Mouse (Mus musculus): ENCODE results near the gene Cpne9.

The Cpne9 gene

DNA sequence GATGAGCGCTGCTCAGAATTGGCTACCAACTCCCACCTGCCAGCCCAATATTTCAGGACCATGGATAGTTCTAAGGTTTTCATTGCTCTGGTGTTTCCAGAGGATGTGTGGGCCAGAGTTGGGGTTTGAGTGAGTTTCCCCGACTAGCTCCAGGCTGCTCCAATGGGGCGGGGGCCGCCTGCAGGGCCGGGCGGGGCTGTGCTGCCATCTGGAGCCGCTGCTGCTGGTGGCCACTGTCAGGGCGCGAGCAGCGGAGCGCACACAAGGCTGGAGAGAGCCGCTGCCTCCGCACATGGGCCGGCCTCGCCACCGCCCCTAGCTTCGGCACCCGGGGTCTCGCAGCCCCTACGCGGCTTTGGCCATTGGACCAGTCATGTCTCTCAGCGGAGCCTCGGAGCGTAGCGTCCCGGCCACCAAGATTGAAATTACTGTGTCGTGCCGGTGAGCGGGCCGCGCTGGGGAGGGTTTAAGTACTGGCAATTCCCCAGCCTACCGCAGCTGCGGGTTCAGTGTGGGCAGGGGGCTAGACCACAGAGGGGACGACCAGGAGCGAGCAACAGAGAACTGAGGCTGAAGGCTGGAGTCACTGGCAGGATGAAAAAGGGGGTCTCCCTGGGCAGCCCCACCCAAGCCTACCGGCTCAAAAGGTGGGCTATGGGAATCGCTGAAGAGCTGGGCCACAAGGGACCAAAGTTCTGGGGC is at the start of gene Cpne9:
Cpne9 (plus strand) TSS at position 207 of the 702 bp plus-strand sequence.
- peak; percentile 69 for DNase-seq (ENCODE audit: extremely low spot score, low read depth, low spot score)

DNA sequence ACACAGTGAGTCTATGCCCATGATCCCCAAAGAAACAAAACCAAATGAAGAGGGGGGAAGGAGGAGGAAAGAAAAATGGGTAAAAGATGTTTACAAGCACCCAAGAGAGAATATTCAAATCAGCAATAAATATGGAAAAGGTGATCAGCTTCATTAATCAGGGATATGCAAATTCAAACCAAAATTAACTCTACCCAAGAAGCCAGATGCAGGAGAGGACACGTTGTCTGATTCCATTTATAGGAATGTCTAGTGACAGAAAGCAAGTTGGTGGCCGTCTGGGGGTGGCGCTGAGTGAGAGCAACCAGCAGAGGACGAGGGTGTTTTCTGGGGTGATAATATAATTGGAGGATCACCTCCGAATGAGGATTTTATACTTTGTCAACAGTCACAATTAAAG is 47.0 kb upstream of the Cpne9 start:
- no peak for DNase-seq (ENCODE audit: extremely low spot score, low read depth, low spot score)

DNA sequence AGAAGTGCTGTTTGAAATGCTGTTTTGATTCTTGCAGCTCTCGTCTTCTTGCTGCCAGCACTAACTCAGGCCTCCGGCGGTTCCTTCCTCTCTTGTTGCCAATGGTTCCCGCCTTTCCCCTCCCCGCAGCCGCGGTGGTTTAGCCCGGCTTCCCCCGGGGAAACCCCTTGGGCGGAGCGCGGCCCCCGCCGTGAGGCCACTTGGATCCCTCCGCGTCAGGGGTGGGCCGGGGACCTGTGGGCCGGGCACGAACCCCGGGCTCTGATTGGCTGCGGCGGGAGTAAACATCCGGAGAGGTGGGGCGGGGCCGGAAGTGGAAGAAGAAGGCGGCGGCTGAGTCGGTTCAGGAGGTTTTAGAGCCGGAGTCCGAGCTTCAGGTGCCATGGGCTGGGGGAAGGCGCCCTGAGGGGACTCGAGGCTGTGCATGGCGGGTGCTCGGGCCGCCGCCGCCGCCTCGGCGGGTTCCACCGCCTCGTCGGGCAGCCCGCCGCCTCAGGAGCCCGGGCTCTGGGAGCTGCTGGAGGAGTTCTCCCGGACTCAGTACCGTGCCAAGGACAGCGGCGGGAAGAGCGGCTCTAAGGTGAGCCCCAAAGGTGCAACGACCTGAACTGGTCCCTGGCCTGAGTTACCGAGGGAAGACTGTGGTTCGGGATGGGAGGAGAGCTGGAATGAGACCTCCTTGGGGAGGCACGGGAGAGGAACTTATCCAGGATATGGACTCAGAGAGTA is 44.4 kb upstream of the Cpne9 start, which contains the start of gene Mtmr14:
Mtmr14 (plus strand) TSS at position 302 of the 729 bp plus-strand sequence.
- peak; percentile 78 for DNase-seq (ENCODE audit: extremely low spot score, low read depth, low spot score)

DNA sequence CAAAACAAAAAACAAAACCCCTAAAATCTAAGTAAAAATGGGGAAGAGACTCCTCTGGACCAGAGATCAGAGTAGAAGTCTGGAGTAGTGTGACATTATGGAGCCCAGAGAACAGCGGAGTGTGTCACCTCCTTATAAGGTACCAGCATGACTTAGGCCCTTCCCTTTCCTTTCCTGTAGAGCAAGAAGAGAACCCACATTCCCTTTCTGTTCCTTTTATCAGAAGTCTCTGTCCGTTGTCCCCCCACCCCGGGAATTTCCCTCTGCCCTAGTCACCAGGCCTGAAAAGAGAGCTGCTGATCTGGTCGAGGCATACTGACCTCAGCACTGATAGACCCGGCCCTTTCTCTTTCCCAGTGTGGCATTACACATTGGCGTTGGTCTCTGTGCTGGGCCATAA is 43.7 kb upstream of the Cpne9 start:
- no peak for DNase-seq (ENCODE audit: extremely low spot score, low read depth, low spot score)

DNA sequence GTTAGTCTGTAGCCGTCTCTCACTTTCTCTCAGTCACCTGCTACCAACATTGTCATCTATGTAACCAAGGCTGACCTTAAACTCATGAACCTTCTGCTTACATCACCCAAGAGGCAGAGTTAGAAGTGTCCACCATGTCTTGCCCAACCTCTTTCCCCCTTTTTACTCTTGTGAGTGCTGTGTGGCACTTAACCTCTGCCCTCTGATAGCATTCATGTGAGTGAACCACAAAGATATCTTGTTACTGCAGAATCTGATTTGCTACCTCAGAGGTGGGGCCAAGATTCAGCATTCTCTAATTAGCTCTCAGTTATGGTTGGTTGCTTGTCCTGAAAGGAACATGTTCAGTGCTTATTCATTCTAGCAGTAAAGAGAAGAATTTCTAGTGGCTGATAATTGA is 39.4 kb upstream of the Cpne9 start:
- DNase-seq (ENCODE audit: extremely low spot score, low read depth, low spot score), result no peak

DNA sequence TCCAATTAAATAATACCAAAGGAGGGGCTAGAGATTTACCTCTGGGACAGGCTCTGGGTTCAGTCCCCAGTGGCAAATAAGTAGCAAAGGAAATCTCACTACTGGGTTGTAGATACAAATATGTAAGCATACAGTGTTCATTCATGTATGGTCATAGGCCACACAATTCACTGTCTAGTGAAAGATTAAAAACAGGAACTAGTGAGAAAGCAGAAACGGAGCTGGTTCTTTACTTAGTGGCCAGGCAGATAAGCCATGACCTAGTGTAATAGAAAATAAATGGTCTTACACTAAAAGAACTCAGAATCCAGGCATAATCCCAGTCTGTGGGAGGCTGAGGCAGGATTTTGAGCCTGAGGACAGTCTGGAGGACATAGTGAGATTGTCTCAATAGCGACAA is 36.5 kb upstream of the Cpne9 start:
- no peak for DNase-seq (ENCODE audit: extremely low spot score, low read depth, low spot score)

DNA sequence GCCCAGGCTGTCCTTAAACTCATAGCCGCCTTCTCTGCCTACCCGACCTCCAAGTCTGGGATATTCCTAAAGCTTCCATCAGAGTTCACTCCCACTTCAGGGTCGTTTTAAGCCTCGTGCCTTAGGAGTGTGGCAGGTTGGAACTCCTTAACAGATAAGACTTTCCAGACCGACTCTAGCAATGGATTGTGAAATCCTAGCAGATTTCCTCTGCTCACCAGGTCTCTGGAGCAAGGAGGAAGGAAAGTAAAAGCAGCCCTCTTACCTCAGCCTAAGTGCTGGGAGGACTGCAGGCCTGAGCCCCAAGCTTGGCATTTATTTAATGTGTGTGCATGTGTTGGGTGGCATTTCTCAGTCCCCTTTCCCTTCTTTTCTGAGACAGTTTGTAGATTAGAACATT is 31.3 kb upstream of the Cpne9 start:
- no peak for DNase-seq (ENCODE audit: extremely low spot score, low read depth, low spot score)

DNA sequence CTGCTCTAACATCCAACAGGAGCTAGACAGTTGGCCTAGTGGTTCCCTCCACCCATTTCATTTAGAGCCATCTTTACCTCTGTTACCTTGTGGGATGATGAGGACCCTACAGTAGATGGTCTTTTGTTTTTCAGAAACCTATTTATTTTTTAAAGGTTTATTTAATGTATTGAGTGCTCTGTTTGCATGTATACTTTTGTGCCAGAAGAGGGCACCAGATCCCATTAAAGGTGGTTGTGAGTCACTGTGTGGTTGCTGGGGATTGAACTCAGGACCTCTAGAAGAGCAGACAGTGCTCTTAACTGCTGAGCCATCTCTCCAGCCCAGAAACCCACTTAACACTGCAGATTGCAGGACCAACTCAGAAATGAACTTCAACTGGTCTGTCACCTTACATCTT is 30.2 kb upstream of the Cpne9 start:
- DNase-seq (ENCODE audit: extremely low spot score, low read depth, low spot score), result no peak

DNA sequence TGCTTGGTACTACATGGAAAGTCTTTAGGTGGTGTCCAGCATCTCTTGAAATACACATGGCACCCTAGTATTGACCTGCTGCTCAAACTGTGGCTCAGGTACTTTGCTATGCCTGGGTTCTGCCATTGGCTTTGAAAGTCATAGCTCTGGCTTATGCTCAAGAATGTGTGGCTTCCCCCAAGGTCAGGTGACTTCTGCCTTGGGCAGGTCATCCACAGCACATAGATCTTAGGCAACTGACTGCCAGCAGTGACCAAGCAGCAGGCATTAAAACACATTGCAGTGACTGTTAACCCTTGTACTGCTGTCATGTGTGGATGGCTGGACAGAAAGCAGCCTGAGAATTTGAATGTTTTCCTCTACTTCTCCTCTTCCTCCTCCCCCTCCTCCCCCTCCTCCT is 27.2 kb upstream of the Cpne9 start:
- DNase-seq (ENCODE audit: extremely low spot score, low read depth, low spot score), result no peak

DNA sequence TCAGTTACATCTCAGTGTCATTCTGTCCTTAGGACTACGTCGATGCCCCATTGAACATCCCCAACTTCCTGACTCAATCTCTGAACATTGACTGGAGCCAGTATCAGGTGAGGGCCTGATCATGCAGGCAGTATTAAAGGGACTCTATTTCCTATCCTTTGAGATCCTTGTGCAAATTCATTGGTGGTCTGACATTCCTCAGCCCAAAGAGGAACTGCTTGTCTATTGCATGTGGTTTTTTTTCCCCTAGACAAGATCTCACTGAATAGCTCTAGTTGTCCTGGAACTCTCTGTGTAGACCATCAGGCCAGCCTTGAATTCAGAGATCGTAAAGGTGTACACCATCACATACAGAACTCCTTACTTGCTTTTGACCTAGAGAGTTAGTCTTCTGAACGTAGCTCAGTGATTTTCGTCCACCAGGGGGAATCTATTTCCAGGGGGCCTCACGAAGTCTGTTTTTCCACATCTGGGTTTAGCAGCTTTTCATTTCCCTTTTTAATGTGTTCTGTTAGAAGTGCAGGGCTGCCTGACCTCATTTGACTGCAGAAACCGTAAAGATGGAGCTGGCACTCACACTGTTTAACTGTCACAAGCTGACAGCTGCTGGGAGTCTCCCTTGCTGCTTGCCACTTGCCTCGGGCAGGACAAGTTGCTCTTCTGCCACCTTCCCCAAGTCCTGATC is 20.8 kb upstream of the Cpne9 start:
- no peak for DNase-seq (ENCODE audit: extremely low spot score, low read depth, low spot score)

DNA sequence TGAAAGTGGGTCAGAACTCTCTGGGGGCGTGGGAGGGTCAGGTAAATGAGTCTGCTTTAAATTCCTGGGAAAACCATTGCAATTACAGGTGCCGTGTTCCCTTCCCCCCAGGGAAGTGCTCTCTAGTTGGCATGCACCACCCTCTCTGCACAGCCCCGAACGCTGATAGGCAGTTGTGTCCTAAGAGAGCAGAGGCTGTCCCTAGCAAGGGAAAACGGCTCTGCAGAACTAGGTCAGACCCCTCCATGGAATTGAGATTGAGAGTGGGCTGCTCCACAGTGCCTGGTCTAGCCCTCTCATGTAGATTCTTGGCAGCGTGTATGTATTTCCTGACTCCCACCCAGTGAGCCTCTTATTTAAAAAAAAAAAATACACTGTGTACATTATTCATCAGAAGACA is 18.6 kb upstream of the Cpne9 start:
- DNase-seq (ENCODE audit: extremely low spot score, low read depth, low spot score), result no peak

DNA sequence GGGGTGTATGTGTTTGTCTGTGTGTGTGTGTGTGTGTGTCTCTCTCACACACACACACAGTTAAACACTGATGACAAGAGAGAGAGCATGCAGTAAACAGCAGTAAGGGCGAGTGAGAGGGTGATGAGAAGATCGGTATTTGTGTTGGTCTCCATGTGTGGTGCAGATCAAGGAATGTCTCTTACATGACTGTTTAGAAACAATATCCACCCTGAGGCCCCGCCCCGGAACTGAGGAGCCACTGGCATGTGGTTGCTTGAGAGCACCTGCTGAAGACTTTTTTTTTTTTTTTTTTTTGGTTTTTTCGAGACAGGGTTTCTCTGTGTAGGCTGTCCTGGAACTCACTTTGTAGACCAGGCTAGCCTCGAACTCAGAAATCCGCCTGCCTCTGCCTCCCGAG is 17.7 kb upstream of the Cpne9 start:
- DNase-seq (ENCODE audit: extremely low spot score, low read depth, low spot score), result no peak

DNA sequence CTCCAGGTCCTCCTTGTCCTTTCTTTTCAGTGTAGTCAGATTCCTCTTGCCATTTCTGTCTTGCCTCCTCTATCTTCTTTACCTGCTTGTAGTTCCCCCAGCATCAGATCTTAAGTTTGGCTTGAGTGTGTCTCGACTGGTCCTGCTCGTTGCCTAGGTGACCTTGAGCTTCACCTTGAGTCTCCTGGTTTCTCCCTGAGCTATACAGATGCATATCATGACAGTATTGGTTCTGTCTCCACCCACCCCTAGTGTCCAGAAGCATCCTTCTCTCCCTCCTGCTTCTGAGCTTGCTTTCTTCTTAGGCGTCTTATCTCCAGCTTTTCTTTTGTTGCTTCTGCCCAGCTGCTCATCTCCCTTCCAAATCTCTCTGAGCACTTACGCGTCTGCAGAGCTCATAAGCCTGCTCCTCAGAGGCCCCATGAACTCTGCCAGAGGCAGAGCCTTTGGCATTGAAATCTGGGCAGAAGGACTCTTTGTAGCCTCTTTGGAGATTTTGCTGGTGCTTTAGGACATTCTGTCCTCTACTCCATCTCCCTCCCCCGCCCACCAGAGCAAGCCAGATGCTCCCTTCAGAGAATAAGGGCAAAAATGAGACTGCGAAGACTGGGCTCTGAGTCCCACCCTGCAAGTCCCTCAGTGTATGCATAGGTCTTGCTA is 15.0 kb upstream of the Cpne9 start:
- no peak for DNase-seq (ENCODE audit: extremely low spot score, low read depth, low spot score)

DNA sequence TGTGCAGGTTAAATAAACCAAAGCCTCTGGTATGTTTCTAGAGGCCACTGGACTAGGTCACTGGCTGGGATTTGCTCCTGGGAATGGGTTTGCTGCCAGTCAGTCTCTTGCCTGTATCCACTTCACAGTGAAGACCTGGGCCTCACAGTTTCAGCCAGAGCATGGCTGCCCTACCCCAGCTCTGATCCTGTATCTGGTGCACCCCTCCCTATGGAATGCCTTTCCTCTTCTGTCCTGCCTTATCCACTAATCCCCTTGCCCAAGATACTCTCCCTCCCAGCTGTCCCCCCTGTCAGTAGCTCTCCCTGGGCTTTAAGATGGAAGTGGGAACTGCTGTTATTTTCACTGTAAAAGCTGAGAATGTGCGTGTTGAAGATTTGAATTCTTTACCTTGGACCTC is 14.1 kb upstream of the Cpne9 start:
- no peak for DNase-seq (ENCODE audit: extremely low spot score, low read depth, low spot score)

DNA sequence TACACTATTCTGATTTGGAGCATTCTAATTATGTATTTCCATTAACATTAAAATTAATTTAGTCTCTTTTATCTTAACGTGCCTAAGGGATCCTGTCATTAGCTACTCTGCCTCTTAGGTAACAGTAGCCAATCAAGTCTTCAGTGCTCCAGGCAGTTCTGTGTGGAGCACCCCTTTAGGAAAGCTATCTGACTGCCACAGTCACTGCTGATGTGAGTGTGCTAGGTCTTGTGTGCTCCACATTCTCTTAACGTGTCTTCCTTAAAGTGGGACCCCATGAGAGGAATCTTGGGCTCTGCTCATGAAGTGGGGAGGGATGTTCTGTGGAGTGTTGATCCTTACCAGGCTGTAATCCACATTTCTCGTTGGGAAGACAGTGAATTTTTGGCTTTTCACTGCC is 9.7 kb upstream of the Cpne9 start:
- DNase-seq (ENCODE audit: extremely low spot score, low read depth, low spot score), result no peak

DNA sequence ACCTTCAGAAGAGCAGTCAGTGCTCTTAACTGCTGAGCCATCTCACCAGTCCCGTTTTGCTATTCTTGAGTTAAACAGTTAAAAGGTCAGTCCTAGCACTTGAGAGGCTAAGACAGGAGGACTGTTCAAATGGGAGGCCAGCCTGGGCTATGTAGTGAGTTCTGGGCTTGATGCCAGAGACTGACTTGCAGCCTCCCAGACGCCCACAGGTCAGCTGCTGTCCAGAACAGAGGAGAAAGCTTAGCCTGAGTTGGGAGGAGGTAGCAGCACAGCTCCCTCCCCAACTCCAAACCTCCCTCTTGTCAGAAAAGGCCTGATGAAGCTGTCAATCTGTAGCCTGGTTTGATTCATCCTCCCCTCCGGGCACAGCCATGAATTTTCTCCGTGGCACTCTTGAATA is 5.3 kb upstream of the Cpne9 start:
- no peak for DNase-seq (ENCODE audit: extremely low spot score, low read depth, low spot score)

DNA sequence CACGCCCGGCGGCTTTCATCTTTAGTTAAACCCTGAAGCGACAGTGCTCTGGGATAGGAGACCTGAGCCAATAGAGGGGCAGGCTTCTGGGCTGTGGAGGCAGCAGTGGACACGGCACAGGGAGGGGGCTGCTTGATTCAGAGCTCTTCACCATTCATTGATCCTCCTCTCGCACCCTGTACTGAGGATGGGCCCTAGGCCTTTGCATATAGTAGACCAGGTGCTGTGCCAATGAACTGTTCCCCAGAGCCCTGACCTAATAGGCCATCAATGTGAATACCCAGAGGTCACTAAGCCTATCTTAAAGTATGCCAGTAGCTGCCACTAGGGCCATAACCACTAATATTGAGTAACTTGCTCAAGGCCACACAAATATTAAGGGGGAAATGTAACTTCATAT is 431 bp upstream of the Cpne9 start:
- DNase-seq (ENCODE audit: extremely low spot score, low read depth, low spot score), result no peak

DNA sequence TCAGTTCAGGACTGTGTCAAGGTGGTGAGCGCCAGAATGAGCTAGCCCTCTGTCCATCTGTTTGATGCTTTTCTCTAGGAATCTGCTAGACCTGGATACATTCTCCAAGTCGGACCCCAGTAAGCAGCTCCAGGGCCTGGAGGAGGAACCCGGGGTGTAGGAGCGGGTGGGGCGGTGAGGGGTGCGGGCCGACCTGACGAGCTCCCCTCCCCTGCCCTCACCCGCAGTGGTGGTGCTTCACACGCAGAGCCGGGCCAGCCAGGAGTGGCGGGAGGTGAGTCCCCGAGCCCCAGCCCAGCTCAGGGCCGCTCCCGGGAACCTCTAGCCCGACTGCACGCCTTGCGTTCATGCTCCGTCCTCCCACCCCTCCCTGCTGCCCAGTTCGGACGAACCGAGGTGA is 862 bp downstream of the Cpne9 start:
- DNase-seq (ENCODE audit: extremely low spot score, low read depth, low spot score), result no peak

DNA sequence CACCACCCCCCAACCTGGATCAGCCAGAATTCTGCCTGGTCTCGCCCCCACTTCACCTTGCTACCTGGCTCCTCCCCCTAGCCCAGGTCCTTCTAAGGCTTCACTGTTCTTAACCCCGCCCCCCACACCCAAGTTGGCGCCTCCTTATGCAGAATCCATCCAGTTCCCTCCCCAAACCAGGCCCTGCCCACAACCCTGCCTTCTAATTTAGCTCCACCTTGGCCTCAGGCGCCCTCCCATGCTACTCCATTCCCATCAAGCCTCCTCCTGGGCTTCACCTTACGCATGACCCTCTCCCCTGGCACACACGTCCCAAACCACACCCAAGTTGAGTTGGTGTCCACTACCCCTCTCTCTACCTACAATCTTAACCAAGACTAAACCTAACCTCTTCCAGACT is 1.4 kb downstream of the Cpne9 start:
- DNase-seq (ENCODE audit: extremely low spot score, low read depth, low spot score), result no peak

DNA sequence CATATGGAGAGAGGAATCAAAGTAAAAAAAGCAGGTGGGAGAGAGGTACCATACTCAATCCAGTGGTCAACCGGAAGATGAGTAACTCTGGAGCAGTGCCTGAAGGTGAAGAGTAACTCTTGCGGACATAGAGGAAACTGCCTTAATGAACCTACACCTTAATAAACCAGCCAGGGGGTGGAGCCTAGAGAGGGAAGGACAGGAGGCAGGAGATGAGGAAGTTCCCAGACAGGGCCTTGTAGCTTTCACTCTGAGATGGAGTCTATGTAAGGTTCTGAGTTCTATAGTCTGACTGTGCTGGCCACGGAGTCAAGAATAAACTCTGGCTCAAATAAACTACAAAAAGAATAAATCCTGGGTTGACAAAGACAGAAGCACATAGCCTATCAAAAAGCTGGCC is 2.8 kb downstream of the Cpne9 start:
- DNase-seq (ENCODE audit: extremely low spot score, low read depth, low spot score), result no peak

DNA sequence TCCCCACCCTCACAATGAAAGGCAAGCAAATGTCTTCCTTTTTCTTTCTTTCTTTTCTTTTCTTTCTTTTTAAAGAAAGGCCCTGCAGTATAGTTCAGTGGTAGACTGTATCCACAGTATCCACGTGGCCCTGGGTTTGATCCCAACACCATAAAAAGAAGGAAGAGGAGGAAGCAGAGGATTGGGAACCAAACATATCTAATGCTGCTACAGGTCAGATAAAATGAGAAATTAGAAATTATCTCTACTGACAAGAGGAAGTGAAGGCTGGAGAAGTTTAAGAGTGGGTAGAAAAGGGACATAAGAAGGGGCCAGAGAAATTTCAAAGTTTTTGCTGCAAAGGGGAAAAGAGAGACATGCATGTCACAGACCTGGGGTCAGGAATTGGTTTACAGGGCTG is 4.2 kb downstream of the Cpne9 start:
- DNase-seq (ENCODE audit: extremely low spot score, low read depth, low spot score), result no peak

DNA sequence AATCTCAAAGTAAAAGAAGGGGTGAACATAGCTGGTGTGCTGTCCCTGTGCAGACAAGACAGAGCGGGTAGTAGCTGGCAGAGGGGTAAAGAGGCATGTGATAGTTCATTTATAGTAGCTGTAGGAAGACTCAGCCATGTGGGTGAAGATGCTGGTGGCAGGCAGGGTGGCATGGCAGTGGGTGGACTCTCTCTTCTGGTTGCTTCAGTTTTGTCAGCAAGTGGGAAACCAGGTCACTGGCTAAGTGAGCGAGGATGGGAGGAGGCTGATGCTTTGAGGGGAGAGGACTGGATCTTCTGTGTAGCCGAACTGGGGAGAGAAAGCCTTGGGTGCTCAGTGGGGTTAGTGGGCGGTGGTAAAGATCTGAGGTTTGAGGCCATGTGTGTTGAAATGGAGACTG is 5.1 kb downstream of the Cpne9 start:
- DNase-seq (ENCODE audit: extremely low spot score, low read depth, low spot score), result no peak

All from hindlimb bud, embryonic 11.5 days (tissue).